Mouse (Mus musculus) adrenal gland (tissue): ENCODE results near the gene Pde4dip.

Source experiments
- intact Hi-C: fragments of 180-260 bp; cut with DNase I; formaldehyde crosslinking; loops from one replicate; pipeline ENCODE4 v1.15.1; 2025
- long read RNA-seq, 2 experiments: library from polyadenylated mRNA; unstranded; transcript quantifications; one replicate each; pipeline ENCODE4 v2.0.0; 2020; ENCODE audit warnings: borderline replicate concordance in 1 of 2; ENCODE audit not compliant: insufficient replicate concordance in 1 of 2

The Pde4dip gene
- long read RNA-seq, experiment 1, full-length matches to known transcripts = 1 of 11 reads
- long read RNA-seq, experiment 1, partial matches to known transcripts = 0 of 11 reads
- long read RNA-seq, experiment 1, other reads (novel, unspliced or antisense) = 10 of 11 reads
- long read RNA-seq, experiment 2, full-length matches to known transcripts = 1 of 15 reads
- long read RNA-seq, experiment 2, partial matches to known transcripts = 3 of 15 reads
- long read RNA-seq, experiment 2, other reads (novel, unspliced or antisense) = 11 of 15 reads

DNA sequence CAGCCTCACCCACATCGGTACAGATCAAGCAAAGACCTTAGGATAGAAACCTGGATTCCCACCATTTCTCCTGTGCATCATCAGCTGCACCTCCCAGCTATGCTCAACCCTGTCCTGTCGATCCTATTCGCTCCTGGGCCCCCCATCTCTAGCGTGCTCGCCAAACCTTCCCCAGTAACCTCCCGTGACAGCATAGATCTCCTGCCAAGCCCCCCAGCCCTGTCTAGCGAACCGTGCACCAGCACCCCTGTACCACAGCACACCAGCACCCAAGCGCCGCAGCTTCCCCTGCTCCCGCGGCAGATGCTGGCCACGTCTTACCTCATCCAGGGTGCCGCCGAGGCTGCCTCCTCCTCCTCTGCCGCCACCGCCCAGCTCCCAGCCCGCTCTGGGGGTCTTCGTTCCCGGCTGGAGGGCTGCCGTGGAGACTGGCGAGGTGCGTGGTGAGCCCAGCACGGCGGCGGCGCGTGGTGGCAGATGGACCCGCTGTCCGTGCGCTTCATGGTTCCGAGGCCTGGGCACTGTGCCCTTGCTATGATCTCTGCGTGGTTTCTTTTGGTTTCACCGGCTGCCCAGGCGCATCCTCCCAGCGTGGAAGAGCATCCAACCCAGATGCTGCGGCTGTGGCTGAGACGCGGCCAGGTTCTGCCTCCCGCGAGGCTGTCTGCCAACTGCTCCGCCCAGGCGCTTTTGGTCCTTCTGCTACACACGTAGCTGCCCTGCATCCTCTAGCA, at the start of gene Pde4dip:
TSS of gene Pde4dip (minus strand) at position 540 of the 734 bp plus-strand sequence.
- intact Hi-C loops = no loop called here

DNA sequence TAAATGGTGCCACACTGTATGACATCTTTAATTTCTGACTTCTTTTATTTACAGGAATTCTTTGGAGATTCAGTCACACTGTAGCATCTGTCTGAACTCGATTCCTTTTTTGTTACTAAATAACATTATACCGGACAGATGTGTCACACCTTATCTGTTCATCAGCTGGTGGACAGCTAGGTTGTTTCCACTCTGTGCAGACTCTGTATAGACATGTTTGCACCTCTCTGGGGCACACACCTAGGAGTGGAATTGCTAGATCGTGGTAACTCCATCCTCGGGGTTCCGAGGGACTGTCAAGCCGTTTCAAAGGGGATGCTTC, 49.4 kb upstream of the Pde4dip start:
- intact Hi-C loops = no loop called here

DNA sequence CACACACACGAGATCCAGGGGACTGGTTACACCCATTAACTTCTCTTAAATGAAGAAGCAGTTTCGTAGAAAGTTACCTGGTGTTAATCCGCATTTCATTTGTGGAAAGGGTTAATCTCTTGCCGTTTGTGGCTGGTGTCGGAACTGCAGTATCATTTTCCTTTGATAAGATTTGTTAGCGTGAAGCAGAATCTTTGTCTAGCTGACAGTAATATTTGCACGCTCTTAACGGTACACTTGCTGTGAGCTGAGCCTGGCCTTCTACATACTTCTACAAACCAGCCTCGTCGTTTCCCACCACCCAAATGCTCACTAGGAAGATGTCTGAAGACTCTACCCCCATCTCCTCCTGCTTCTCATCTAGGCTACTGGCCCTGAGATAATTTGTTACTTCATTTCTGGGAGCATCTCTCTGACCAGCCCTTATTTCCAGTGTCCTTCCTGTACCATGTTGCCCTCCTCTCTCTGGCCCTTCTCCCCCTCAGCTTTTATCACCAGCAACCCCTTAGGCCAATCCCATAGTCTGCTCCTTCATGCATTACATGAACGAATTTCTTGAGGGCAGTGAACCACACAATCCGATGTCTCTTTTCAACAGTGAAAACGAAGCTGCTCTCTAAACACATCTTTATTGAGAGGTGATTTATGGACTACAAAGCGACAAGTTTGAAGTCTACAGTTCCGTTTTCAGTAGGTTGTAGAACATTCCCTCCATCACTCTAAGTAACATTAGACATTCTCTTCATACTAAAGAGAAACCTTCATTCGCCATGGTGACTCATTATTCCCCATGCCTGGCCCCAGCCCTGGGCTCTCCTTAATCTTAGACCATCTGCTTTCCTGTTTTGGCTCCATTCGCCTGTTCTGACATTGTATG, 48.8 kb upstream of the Pde4dip start:
- intact Hi-C loops = no loop called here

DNA sequence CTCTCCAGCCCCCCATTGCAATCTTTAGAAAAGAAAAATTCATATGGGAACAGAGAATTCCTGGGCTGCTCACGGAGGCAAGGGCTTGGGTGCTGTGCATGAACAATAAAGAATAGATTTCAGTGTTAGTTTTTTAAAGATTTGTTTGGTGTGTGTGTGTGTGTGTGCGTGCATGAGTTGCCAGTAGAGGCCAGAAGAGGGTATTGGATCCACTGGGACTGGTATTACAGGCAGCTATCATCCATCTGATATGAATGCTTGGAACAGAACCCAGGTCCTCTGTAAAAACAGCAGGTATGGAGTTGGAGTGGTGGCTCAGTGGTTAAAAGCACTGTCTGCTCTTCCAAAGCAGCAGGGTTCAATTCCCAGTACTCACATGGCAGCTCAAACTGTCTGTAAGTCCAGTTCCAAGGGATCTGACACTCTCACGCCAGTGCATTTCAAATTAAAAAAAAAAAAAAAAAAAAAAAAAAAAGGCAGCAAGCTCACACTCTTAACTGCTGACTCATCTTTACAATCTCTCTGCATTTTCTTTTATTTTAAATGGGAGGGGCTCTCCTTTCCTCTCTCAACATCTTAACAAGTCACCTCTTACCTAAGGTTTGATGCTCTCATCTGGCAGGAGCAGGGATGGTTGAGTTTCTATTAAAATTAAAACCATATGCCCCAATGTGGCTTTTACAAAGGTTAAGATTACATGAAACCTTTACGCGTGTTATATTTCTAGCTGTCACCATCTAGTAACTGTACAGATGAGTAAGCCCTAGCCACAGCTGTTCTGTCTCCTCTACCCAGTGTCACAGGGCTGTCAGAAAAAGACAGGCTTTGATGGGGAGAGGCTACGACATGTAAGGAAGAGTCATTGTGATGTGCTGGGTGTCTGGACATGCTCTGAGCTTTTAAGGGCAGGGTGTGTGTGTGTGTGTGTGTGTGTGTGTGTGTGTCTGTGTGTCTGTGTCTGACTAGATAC, 46.1 kb upstream of the Pde4dip start:
- intact Hi-C loops = no loop called here

DNA sequence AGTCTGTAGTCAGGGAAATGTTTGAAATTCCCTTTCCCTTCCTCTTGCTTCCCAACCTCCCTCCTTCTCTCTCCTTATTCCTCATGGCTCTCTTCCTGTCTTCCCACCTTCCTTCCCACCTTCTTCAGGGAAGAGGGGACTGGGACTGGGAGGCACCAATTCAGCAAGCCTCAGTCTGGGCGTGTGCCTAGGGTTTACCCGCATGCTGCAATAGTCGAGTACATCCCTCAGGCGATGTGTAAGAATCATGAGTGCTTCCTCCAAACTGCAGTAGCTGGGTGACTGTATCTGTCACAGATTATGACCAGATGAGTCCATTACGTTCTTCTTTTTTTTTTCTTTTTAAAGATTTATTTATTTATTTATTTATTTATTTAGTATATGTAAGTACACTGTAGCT, 45.3 kb upstream of the Pde4dip start:
- intact Hi-C loops = no loop called here

DNA sequence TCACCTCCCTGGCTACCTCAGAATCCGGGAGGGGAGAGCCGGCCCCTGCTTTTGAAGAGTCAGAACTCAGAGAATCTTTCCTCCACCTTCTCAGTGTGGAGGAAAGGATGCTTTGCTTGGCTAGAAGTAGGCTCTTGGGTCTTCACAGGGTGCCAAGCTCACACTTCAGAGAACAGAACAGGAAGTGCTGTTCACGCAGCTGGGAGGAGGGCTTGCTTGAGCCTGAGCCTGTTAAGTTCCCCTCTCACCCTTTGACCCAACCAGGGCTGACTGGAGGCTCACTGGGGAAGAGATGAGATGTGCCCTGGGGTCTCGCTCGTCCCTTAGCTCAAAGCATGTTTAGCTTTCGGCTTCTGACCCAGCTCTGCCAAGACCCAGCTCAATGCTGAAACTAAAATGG, 44.7 kb upstream of the Pde4dip start:
- intact Hi-C loops = no loop called here

DNA sequence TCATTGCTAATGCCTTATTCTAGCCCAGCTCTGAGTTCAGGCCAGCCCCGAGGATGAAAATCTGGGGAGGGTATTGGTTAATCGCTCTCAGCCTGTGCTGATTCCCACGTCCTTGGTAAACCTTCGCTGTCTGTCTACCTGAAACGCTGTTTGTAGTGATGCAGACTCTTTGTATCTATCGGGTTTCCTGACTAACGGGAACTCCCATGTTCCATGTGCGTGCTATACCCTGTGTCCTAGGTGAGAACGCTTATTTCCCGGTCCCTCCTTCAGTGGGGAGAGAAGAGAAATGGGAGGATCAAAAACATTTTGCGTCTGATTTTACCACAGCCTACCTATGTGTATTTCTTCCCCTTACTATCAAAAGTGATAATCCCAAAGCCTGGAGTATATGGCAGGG, 44.3 kb upstream of the Pde4dip start:
- intact Hi-C loops = no loop called here

DNA sequence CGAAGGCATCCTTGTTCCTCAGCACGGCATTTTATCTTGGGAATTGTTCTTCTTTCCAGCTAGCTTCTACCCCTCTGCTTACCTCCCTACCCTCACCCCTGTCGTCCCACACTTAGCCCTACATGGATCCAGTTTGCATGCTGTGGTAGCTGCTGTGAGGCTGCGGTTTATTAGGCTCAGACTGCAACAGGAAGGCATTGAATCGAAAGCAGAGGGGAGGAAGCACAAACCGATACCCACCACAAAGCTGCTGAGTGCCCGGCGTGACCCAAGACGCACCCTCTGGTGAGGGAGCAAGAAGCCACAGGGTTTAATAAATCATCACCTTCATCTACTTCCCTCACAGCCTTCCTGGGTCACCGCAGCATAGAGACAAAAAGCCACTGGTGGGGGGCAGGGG, 43.6 kb upstream of the Pde4dip start:
- intact Hi-C loops = no loop called here

DNA sequence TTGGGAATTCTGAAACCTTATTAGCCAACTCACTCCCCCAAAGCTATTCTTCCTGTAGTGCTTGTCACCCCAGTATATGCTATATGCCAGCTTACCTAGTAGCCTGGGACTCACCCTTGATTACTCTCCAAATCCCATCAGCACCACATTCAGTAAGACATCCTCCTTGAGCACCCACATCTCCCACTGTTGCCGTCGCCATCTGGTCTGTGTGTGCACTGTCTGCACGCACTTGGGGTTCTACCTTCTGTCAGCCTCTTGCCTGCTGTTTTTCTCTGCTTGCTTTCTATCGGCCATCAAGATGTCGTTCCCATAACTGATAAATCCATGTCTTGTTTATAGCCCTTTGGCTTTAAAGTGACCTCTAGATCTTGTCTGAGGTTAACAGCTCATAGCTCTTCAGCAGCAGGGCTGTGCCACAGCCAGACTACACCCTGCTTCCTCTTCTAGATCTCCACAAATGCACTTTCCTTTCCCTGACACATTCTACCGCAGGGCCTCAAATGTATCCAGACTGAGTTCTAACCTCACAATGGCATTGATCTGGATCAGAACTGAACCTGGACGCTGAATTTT, 42.9 kb upstream of the Pde4dip start:
- intact Hi-C loops = no loop called here

DNA sequence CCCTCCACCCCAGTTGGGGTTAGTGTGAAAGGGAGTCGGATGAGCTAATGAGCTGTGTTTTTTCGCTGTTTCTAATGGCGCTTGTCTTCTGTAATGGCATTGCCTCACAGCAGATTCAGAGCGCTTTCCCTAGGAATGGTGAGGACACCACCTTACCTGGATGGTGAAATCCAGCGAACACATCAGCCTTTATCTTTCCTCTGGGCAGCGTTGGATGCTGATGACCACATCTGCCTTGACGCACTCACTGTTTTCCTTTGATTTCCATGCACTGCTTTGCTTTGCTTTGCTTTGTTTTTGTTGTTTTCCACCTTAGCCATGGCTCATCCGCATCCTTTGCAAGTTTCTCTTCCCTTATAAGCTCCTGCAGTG, 42.3 kb upstream of the Pde4dip start:
- intact Hi-C loops = no loop called here

DNA sequence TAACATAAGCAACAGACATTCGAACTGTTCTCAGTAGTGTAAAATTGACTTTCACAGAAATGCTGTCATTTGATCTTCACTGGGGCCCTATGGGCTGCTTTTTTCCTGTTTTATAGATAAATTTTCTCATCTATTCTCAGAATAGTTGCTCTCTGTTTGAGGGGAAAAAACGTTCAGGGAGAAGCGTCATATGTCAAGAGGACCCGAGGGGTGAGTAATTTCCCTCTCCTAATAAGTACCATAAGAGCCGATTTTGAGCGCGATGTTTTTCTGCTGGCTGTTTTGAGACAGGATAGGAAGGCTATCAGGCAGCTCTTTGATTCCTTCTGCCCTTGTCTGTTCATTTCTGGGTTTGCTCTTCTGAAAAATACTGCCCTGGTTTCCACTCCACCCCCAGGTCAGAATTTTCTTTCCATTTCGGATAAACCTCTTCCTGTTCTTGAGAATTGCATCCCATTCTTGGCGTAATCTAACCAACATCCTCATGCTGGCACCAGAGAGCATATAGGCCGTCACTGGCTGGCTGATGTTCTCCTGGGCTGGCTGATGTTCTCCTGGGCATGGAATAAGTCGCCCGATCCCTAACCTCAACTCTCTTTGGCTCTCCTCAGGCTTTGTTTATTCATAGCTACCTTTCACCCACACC, 41.8 kb upstream of the Pde4dip start:
- intact Hi-C loops = no loop called here

DNA sequence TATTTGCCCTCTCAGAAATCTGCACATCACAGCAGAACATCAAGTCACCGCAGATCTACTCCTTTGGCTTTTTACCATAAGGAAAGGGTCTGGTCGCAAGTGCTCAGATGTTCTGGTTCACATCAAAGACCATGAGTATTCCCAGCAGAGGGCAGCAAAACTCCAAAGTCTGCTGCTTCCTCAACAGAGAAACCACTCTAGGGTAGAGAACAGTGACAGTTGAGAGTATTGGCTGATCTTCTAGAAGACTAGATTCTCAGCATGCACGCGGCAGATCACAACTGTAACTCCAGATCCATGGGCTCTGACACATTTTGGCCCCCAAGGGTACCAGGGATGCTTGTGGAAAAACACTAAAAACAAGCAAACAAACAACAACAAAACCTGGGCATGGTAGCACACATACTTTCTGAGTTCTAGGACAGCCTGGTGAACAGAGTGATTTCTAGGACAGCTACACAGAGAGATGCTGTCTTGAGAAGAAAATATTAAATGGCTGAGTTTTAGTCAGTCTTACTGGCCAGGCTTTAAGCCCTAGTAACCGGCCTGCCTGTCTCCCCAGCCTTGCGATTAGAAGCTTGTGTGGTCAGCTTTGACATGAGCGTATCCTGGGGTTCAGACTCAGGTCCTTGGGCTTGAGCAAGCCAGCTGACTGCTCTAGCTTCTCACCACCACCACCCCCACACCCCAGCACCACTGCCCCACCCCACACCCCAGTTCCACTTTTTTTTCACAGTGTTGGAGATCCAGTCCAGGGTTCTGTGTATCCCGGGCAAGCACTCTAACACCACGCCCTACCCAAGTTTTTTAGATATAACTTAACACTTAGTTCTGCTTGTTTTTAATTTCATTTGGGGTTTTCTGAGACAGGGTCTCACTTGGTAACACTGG, 40.7 kb upstream of the Pde4dip start:
- intact Hi-C loops = loop anchor here (1.0 to 10.0 kb wide), 3 partner anchors 176 to 383 kb away; no protein-coding TSS in a partner anchor

DNA sequence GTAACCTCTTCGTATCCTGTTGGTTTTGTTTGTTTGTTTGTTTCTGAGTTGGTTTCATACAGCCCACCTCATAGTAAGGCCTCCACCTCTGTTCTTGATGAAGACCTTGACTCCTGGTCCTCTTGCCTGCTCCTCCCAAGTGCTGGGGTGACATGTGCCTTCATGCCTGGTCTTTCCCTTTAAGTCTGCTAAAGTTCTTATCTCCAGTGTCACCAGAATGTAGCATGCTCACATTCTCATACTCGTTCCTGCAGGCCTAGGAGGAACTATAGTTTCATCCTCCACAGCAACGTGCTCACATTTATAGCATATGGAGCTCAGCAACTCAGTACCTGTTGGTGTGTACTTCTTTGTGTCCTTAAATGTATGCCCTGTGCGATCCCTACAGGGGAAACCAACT, 38.8 kb upstream of the Pde4dip start:
- intact Hi-C loops = loop anchor here (5.0 to 10.0 kb wide), 2 partner anchors 177 to 385 kb away; no protein-coding TSS in a partner anchor

DNA sequence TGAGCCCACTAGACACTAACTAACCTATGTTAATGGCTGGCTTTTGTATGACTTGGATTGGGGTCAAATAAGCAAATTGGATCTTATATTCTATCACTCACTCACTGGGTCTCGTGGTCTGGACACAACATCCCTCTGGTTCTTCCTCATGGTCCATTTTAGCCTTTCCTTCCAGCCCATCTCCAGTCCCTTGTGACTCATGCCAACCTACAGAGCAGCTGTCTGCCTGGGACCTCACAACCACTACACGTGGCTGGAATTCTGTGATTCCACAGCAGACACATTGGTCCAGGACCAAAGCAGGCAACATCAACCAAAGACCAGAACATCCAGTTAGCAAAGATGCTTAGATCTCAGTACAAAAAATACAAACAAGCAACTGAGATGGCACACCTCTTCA, 36.7 kb upstream of the Pde4dip start:
- intact Hi-C loops = loop anchor here (5.0 to 10.0 kb wide), 2 partner anchors 180 to 387 kb away; no protein-coding TSS in a partner anchor

DNA sequence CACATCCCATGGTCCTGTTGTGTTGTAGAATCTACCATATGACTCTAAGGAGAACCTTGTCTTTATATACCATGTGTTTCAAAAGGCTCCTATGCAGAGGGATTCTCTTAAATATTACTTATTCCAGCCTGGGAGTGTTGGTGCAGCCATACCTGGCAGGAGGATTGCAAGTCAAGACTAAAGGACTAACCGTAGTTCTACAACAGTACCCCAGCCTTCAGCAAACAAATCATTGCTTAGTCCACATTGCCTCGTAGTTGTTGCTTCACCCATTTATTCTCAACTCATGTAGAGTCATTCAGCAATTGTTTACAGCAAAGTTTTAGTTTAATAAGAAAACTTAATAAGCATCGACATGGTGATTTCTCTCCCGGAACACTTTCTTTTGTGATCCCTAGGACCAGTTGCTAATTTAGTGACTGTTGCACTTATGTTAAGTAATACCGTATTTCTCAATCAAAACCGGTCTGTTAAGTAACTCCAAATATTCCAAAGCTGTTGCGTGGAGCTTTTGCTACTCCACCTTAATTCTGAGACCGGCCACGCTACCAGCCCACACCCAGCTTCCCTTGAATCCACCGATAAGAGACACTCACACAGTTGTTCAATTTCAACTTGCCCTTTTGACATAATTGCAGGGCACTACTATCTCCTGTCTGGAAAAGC, 30.5 kb upstream of the Pde4dip start:
- intact Hi-C loops = no loop called here

DNA sequence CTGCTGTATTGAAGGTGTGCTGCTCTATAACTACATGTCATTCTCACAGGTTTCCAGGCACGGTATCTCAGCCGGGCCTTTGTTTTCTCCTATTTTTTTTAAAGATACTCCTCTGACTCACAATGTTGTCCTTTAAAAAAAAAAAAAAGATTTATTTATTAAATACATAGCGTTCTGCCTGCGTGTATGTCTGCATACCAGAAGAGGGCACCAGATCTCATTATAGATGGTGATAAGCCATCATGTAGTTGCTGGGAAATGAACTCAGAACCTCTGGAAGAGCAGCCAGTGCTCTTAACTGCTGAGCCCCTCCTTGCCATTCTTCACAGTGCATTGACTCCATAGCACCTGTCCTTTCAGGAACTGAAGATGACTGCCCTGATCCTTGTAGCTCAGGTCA, 26.6 kb upstream of the Pde4dip start:
- intact Hi-C loops = no loop called here

DNA sequence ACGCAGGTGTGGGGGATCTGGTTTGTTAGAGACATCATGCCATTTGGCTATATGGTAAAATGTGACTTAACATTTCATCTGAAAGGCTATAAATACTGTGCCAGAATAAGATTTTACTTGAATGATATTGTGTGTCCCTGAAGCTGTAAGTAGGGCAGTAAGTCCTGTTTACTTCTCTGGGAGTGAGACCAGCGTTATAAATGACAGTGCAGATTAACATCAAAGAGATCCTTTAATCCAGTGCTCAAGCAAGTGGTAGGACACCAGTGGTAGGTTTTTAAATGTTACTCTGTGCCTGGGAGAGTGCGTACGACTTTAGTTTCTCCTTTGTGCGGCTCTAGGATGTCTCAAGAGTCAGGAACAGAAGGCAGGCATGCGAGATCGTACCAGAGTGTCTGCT, 22.6 kb upstream of the Pde4dip start:
- intact Hi-C loops = no loop called here

DNA sequence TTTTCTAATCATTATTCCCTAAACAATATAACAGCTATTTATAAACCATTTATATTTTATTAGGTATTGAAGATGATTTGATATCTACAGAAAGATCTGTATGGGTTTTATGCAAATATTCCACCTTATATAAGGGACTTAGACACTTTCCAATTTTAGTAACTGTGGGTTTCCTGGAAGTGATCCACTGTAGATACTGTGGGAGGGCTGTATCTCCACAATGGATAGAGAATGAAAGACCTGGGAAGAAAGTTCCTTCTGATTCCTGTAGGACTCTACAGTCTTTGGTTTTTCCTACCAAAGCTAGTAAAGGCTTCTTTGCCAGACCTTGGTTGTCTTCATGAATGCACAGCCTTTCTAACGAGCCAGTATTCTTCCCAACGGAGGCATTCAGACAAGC, 21.2 kb upstream of the Pde4dip start:
- intact Hi-C loops = no loop called here
